Mouse (Mus musculus) CH12.LX (cell line): ENCODE measurements at regions not wholly inside any gene's neighbourhood (a gene's known extent, or its start where the extent isn't known, plus 50 kb on each side); places are given as distances from the start of the nearest gene placed in this dataset.

ENCODE experiments used
- CHD2 ChIP-seq: IDR thresholded peaks from 2 replicates; pipeline ENCODE4 v1.6.1; 2011; ENCODE audit warnings: low read length, improper control_type of control experiment
- CTCF ChIP-seq, 2 experiments: IDR thresholded peaks in 1 of 2; conservative IDR thresholded peaks in 1 of 2; 2 replicates each; pipeline ENCODE4 v1.5.1; 2011 to 2012; ENCODE audit warnings: low read depth in 2 of 2, low read length in 2 of 2, improper control_type of control experiment in 1 of 2, inconsistent platforms in 1 of 2, mild to moderate bottlenecking in 1 of 2, moderate library complexity in 1 of 2
- E2F4 ChIP-seq: IDR thresholded peaks from 2 replicates; pipeline ENCODE4 v1.6.1; 2011; ENCODE audit warnings: low read depth, low read length, improper control_type of control experiment; ENCODE audit not compliant: insufficient replicate concordance
- MAFK ChIP-seq: IDR thresholded peaks from 2 replicates; pipeline ENCODE4 v1.6.1; 2011; ENCODE audit warnings: low read length, improper control_type of control experiment; ENCODE audit not compliant: insufficient replicate concordance
- NELFE ChIP-seq: IDR thresholded peaks from 2 replicates; pipeline ENCODE4 v1.6.1; 2011; ENCODE audit warnings: low read depth, low read length, improper control_type of control experiment
- POLR2A ChIP-seq: IDR thresholded peaks from 2 replicates; pipeline ENCODE4 v1.6.1; 2011; ENCODE audit warnings: low read depth, mild to moderate bottlenecking, improper control_type of control experiment, low read length
- ZMIZ1 ChIP-seq: IDR thresholded peaks from 2 replicates; pipeline ENCODE4 v1.6.1; 2012; ENCODE audit warnings: low read depth, mild to moderate bottlenecking, inconsistent platforms, low read length, improper control_type of control experiment

- no peak for TF ChIP-seq CHD2
- TF ChIP-seq CTCF (conservative IDR thresholded peaks at IDR 0.05 in 1 of 2, IDR thresholded peaks at IDR 0.05 in 1 of 2; ENCODE audit: low read depth in 2 of 2, low read length in 2 of 2): no peak
- no peak for TF ChIP-seq NELFE
- no peak for TF ChIP-seq ZMIZ1
- no peak for TF ChIP-seq E2F4
- no peak for TF ChIP-seq POLR2A
- no peak for TF ChIP-seq MAFK
Observed at GRCm38 (mm10) chr4:153593291-153593690, 110.7 kb upstream of the Ajap1 start.
